Mouse (Mus musculus) heart, postnatal 0 days (tissue): ENCODE data around the gene Nudt1. TPM values are rescaled to one million over a fixed set of nuclear protein-coding genes. Genes with fewer than 3 reads are reported as not detected.

Source experiments
- ATAC-seq: fragments of 200-750 bp; cut with Nextera tagmentation; 2 replicates; pipeline ENCODE4 v1.8.0; 2017; ENCODE audit warnings: low read depth, moderate number of reproducible peaks, moderate library complexity; ENCODE audit not compliant: insufficient read depth
- DNase-seq: peaks from one replicate; pipeline ENCODE4 v3.0.0-alpha.2; 2016; ENCODE audit warnings: low spot score
- H3K27ac ChIP-seq: fragments of 300-500 bp; sonication (generic); 2 replicates; pipeline ENCODE4 v1.5.1; 2014; ENCODE audit warnings: low read depth, mild to moderate bottlenecking
- H3K27me3 ChIP-seq: fragments of 300-500 bp; sonication (generic); 2 replicates; pipeline ENCODE4 v1.6.1; 2014; ENCODE audit warnings: low read length, mixed read lengths; ENCODE audit not compliant: control insufficient read depth, insufficient read depth
- H3K36me3 ChIP-seq: fragments of 300-500 bp; sonication (generic); replicated peaks from 2 replicates; pipeline ENCODE4 v1.6.1; 2014; ENCODE audit warnings: low read length, mixed read lengths; ENCODE audit not compliant: control insufficient read depth, insufficient read depth
- H3K4me1 ChIP-seq: fragments of 300-500 bp; sonication (generic); 2 replicates; pipeline ENCODE4 v1.6.1; 2014; ENCODE audit warnings: antibody characterized with exemption; ENCODE audit not compliant: control insufficient read depth, insufficient read depth
- H3K4me2 ChIP-seq: fragments of 300-500 bp; sonication (generic); 2 replicates; pipeline ENCODE4 v1.6.1; 2014; ENCODE audit warnings: low read depth, mild to moderate bottlenecking, low read length, moderate library complexity
- H3K4me3 ChIP-seq: fragments of 300-500 bp; sonication (generic); 2 replicates; pipeline ENCODE4 v1.5.1; 2014; ENCODE audit warnings: low read depth, low read length
- H3K9ac ChIP-seq: fragments of 300-500 bp; sonication (generic); replicated peaks from 2 replicates; pipeline ENCODE4 v1.6.1; 2014; ENCODE audit warnings: low read depth, low read length, mixed read lengths
- H3K9me3 ChIP-seq: fragments of 300-500 bp; sonication (generic); replicated peaks from 2 replicates; pipeline ENCODE4 v1.6.1; 2016; ENCODE audit warnings: low read length; ENCODE audit not compliant: control insufficient read depth
- CTCF ChIP-seq: IDR thresholded peaks from 2 replicates; pipeline ENCODE4 v1.5.1; 2016; ENCODE audit warnings: antibody characterized with exemption, control low read depth, low read depth
- EP300 ChIP-seq: IDR thresholded peaks from 2 replicates; pipeline ENCODE4 v1.6.1; 2016; ENCODE audit warnings: antibody characterized with exemption, low read depth
- WGBS: fragments of 180-500 bp; shearing (Covaris S2); extraction: QIAGEN DNeasy Blood & Tissue Kit; methylation state at CpG from one replicate; pipeline ENCODE4 v1.1.7; 2014; 5-methylcytosine and 5-hydroxymethylcytosine counted together
- polyA plus RNA-seq: library from polyadenylated mRNA; unstranded; fragments of >200 nt; fragmentation: Nextera tagmentation; extraction: Ambion mirVana; gene quantifications from 2 replicates; pipeline ENCODE4 v1.2.1, GENCODE M21; 2015
- total RNA-seq: library from RNA; depleted of rRNA; stranded (reverse); fragments of >200 nt; gene quantifications from 2 replicates; pipeline ENCODE4 v1.2.3, GENCODE M21; 2014; ENCODE audit warnings: low replicate concordance

Nudt1 gene
- total and polyA plus RNA-seq, 2 experiments from 2014 or later: 11.3 to 17.4 TPM

GRCm38 (mm10) chr5:140284011-140284410 lies 37.4 kb upstream of the Nudt1 start:
- Histone ChIP-seq H3K4me3 (no peak overlapping the region), H3K4me2 (no peak overlapping the region), H3K9ac (no peak overlapping the region), H3K4me1 (no peaks in the 10 kb centered on the region), H3K9me3 (no peaks in the 10 kb centered on the region), H3K27me3 (no peaks in the 10 kb centered on the region), H3K36me3 (peaks cover 13% of the 10 kb centered on the region), H3K27ac (no peak overlapping the region)
- DNase-seq (no peak), ATAC-seq (no peak)
- TF ChIP-seq CTCF (no peak), EP300 (no peak)
- 94% methylated on average over 2 of the region's 2 CpGs for WGBS

- Histone ChIP-seq H3K4me3 (no peak overlapping the region), H3K4me1 (no peaks in the 10 kb centered on the region), H3K27ac (no peak overlapping the region), H3K9me3 (no peaks in the 10 kb centered on the region), H3K9ac (no peak overlapping the region), H3K36me3 (peaks cover 20% of the 10 kb centered on the region), H3K4me2 (no peak overlapping the region), H3K27me3 (no peaks in the 10 kb centered on the region)
- no peak for TF ChIP-seq EP300
- 92% methylated on average over 2 of the region's 2 CpGs for WGBS
- no peak for ATAC-seq
- no peak for DNase-seq
Observed at GRCm38 (mm10) chr5:140284761-140285160, 36.7 kb upstream of the Nudt1 start.

DNA sequence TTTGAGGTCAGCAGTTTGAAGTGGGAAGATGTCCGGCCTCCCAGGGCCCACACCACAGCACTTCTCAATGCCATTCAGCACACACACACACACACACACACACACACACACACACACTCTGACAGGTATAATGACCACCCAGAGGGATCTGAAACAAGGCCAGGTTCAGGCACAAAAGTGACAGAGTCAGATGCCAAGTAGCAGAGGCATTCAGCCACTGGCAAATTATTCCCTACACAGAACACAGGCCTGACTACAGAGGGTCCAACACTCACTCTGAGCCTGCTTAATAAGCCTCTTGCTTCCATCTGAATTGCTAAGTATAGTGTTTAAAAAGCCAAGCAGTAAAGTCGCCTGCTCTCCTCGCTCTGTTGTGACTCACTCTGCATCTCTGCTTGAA lies 33.2 kb upstream of the Nudt1 start:
- TF ChIP-seq EP300 (no peak), CTCF (no peak)
- Histone ChIP-seq H3K4me1 (no peaks in the 10 kb centered on the region), H3K27me3 (no peaks in the 10 kb centered on the region), H3K9me3 (no peaks in the 10 kb centered on the region), H3K27ac (no peak overlapping the region), H3K4me3 (no peak overlapping the region), H3K36me3 (peaks cover 16% of the 10 kb centered on the region), H3K4me2 (no peak overlapping the region), H3K9ac (no peak overlapping the region)
- ATAC-seq (no peak), DNase-seq (no peak)
- 93% methylated on average over 3 of the region's 3 CpGs for WGBS

- Histone ChIP-seq H3K4me3 (no peak overlapping the region), H3K9ac (no peak overlapping the region), H3K4me2 (no peak overlapping the region), H3K27ac (no peak overlapping the region), H3K9me3 (no peaks in the 10 kb centered on the region), H3K27me3 (no peaks in the 10 kb centered on the region), H3K36me3 (peaks cover 20% of the 10 kb centered on the region), H3K4me1 (no peaks in the 10 kb centered on the region)
- ATAC-seq (no peak), DNase-seq (no peak)
- WGBS: 96% methylated on average over 2 of the region's 2 CpGs
- no peak for TF ChIP-seq CTCF
- no peak for TF ChIP-seq EP300
Observed at GRCm38 (mm10) chr5:140289161-140289560, 32.3 kb upstream of the Nudt1 start.

- no peaks in the 10 kb centered on the region for H3K4me1 ChIP-seq
- H3K36me3 ChIP-seq: peaks cover 37% of the 10 kb centered on the region
- peak; percentile 49 for DNase-seq
- H3K9ac ChIP-seq: no peak overlapping the region
- 89% methylated on average over 1 of the region's 1 CpGs for WGBS
- no peak overlapping the region for H3K4me3 ChIP-seq
- H3K9me3 ChIP-seq: no peaks in the 10 kb centered on the region
- no peaks in the 10 kb centered on the region for H3K27me3 ChIP-seq
- no peak overlapping the region for H3K4me2 ChIP-seq
- peak; percentile 49; the same call in 1 of the 2 replicates for ATAC-seq
- TF ChIP-seq EP300 (no peak), CTCF (peak; percentile 83)
- no peak overlapping the region for H3K27ac ChIP-seq
Observed at GRCm38 (mm10) chr5:140292152-140292551, 29.3 kb upstream of the Nudt1 start.

GRCm38 (mm10) chr5:140298291-140298690 lies 23.2 kb upstream of the Nudt1 start:
- ATAC-seq: no peak
- peaks cover 62% of the 10 kb centered on the region for H3K36me3 ChIP-seq

More at GRCm38 (mm10) chr5:140298291-140298690, 23.2 kb upstream of the Nudt1 start:
- Histone ChIP-seq H3K9ac (no peak overlapping the region), H3K27ac (no peak overlapping the region), H3K9me3 (no peaks in the 10 kb centered on the region), H3K4me1 (no peaks in the 10 kb centered on the region), H3K27me3 (no peaks in the 10 kb centered on the region), H3K4me3 (no peak overlapping the region), H3K4me2 (no peak overlapping the region)
- DNase-seq: no peak
- no peak for TF ChIP-seq CTCF
- no peak for TF ChIP-seq EP300
- WGBS: 92% methylated on average over 4 of the region's 4 CpGs
